ENCODE assay signal across 23 mouse cellular contexts in genomic region chr11:69970222-69970621, GRCm38 (mm10). TPM values are rescaled to one million over a fixed set of nuclear protein-coding genes. Genes with fewer than 3 reads are reported as not detected.
"Had no signal": no experiment of that assay in that cellular context is flagged by ENCODE, and none has a peak within 500 bp of the region (broad histone marks: within the 10 kb centered on the region; RNA-seq: fewer than 3 reads in every experiment).

No protein-coding gene starts in this region.

- H3K4me2 ChIP-seq: liver, embryonic 11.5 days; liver, embryonic 15.5 days; midbrain, embryonic 15.5 days; neural tube, embryonic 12.5 days had no signal

- DNase-seq: kidney, adult 11 months; kidney, adult 9 months; kidney, postnatal 14 days; layer of hippocampus, adult 9-11 months; layer of hippocampus, postnatal 36 days; lung, adult 2 months; lung, postnatal 36 days; spleen, adult 18-20 months; thymus, adult 18-20 months; thymus, postnatal 14 days had no signal

- H3K27ac ChIP-seq: hindbrain, postnatal 0 days; liver, embryonic 15.5 days; midbrain, embryonic 10.5 days; midbrain, embryonic 15.5 days; neural tube, embryonic 12.5 days had no signal

- ATAC-seq: hindbrain, postnatal 0 days; lung, postnatal 0 days; midbrain, embryonic 15.5 days had no signal

- H3K4me3 ChIP-seq: liver, embryonic 15.5 days; midbrain, embryonic 10.5 days; midbrain, embryonic 15.5 days; neural tube, embryonic 12.5 days had no signal

- H3K9me3 ChIP-seq: liver, embryonic 15.5 days; midbrain, embryonic 10.5 days; midbrain, embryonic 15.5 days; neural tube, embryonic 12.5 days had no signal

- H3K9ac ChIP-seq: liver, embryonic 15.5 days; midbrain, embryonic 15.5 days; neural tube, embryonic 12.5 days had no signal

RNA-seq across cellular contexts. Expression of gene Cldn7, which starts 5.6 kb away (rescaled TPM):
- total RNA-seq: hindbrain, postnatal 0 days; layer of hippocampus, adult 18-20 months; layer of hippocampus, postnatal 36 days; left cerebral cortex, adult 8-10 months; left cerebral cortex, postnatal 36 days; megakaryocyte, adult 5-6 weeks; monocyte, adult 5-6 weeks had no signal

RNA-seq across cellular contexts. Expression of gene Slc2a4, which starts 22.2 kb away (rescaled TPM):
- total RNA-seq: monocyte, adult 5-6 weeks; neutrophil, adult 5-6 weeks had no signal
